Mouse (Mus musculus) neural tube, embryonic 13.5 days (tissue): Measurements from ENCODE around the gene Atp6v1e2. TPM values are rescaled to one million over a fixed set of nuclear protein-coding genes. Genes with fewer than 3 reads are reported as not detected.

ENCODE experiments used
- ATAC-seq: fragments of 200-750 bp; cut with Nextera tagmentation; 2 replicates; pipeline ENCODE4 v1.8.0; 2017; ENCODE audit warnings: low read depth, mild to moderate bottlenecking, moderate TSS enrichment, moderate library complexity
- H3K27ac ChIP-seq: fragments of 300-500 bp; sonication (generic); replicated peaks from 2 replicates; pipeline ENCODE4 v1.5.1; 2015; ENCODE audit warnings: moderate library complexity, mild to moderate bottlenecking, inconsistent platforms
- H3K27me3 ChIP-seq: fragments of 300-500 bp; sonication (generic); 2 replicates; pipeline ENCODE4 v1.6.1; 2015; ENCODE audit warnings: mild to moderate bottlenecking, inconsistent platforms
- H3K36me3 ChIP-seq: fragments of 300-500 bp; sonication (generic); 2 replicates; pipeline ENCODE4 v1.6.1; 2015; ENCODE audit warnings: mild to moderate bottlenecking, inconsistent platforms
- H3K4me1 ChIP-seq: fragments of 300-500 bp; sonication (generic); replicated peaks from 2 replicates; pipeline ENCODE4 v1.6.1; 2015; ENCODE audit warnings: inconsistent platforms
- H3K4me2 ChIP-seq: fragments of 300-500 bp; sonication (generic); 2 replicates; pipeline ENCODE4 v1.6.1; 2015; ENCODE audit warnings: inconsistent platforms, mild to moderate bottlenecking, moderate library complexity
- H3K4me3 ChIP-seq: fragments of 300-500 bp; sonication (generic); 2 replicates; pipeline ENCODE4 v1.5.1; 2015; ENCODE audit warnings: mild to moderate bottlenecking, inconsistent platforms
- H3K9ac ChIP-seq: fragments of 300-500 bp; sonication (generic); 2 replicates; pipeline ENCODE4 v1.6.1; 2015; ENCODE audit warnings: moderate library complexity, mild to moderate bottlenecking, inconsistent platforms
- H3K9me3 ChIP-seq: fragments of 300-500 bp; sonication (generic); 2 replicates; pipeline ENCODE4 v1.6.1; 2016; ENCODE audit warnings: inconsistent platforms
- WGBS: fragments of 180-500 bp; shearing (Covaris S2); methylation state at CpG from one replicate; pipeline ENCODE4 v1.1.7; 2015; 5-methylcytosine and 5-hydroxymethylcytosine counted together
- polyA plus RNA-seq: library from polyadenylated mRNA; unstranded; fragments of >200 nt; fragmentation: Nextera tagmentation; extraction: Ambion mirVana; gene quantifications from 2 replicates; pipeline ENCODE4 v1.2.1, GENCODE M21; 2015

Gene Atp6v1e2
- polyA plus RNA-seq, 1 experiment from 2014 or later = not detected

DNA sequence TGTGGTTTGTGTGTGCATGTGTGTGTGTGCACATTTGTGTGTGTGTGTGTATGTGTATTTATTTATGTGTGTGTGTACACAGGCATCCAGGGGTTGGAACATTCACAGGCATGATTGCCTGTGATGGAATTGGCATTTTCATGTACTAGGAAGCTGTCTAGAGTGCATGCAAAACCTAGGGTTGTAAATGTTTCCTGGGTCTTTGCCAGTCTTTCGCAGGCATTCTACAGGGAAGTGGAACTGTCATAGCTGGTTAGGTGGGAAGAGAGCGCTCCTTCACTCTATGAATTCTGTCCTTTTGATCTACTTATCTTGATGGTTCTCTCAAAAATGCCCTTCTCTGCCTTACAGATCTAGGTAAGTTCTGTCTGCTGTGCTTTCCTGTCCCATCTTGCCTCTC lies 10.6 kb downstream of the Atp6v1e2 start:
- WGBS = 71% methylated on average over 2 of the region's 2 CpGs
- Histone ChIP-seq H3K9ac (peak overlapping the region; percentile 59; the same call in 1 of the 2 replicates), H3K36me3 (no peaks in the 10 kb centered on the region), H3K4me3 (no peak overlapping the region), H3K27ac (no peak overlapping the region; the same call in 1 of the 2 replicates), H3K4me1 (peaks cover 26% of the 10 kb centered on the region), H3K4me2 (peak overlapping the region; percentile 63), H3K9me3 (no peaks in the 10 kb centered on the region), H3K27me3 (no peaks in the 10 kb centered on the region)
- ATAC-seq = no peak

DNA sequence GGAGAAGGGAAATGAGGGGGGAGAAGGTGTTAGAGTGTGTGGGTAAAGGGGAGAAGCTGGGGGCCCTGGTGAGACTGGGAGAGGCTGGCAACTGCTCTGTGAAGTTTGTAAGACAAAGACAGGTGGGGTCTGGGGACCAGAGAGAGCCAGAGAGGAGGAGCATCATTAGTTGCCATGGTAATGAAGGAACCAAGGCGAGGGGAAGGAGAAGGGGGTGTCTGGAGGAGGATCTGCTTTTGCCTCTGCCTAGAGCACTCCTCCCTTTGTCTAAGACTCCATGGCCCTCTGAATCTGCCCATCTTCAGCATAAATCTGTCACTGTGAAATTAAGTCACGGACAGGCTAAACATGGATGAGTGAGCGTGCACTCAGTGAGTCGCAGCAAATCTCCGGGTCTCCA lies 14.8 kb downstream of the Atp6v1e2 start:
- no peak overlapping the region for H3K4me3 ChIP-seq
- H3K36me3 ChIP-seq = no peaks in the 10 kb centered on the region
- 26% methylated on average over 5 of the region's 5 CpGs for WGBS
- H3K9ac ChIP-seq = no peak overlapping the region
- peak; percentile 45; the same call in 1 of the 2 replicates for ATAC-seq
- H3K4me2 ChIP-seq = peak overlapping the region; percentile 17; the same call in 1 of the 2 replicates
- H3K9me3 ChIP-seq = no peaks in the 10 kb centered on the region
- no peaks in the 10 kb centered on the region for H3K27me3 ChIP-seq
- H3K4me1 ChIP-seq = peaks cover 25% of the 10 kb centered on the region; the same call in 1 of the 2 replicates
- H3K27ac ChIP-seq = no peak overlapping the region

DNA sequence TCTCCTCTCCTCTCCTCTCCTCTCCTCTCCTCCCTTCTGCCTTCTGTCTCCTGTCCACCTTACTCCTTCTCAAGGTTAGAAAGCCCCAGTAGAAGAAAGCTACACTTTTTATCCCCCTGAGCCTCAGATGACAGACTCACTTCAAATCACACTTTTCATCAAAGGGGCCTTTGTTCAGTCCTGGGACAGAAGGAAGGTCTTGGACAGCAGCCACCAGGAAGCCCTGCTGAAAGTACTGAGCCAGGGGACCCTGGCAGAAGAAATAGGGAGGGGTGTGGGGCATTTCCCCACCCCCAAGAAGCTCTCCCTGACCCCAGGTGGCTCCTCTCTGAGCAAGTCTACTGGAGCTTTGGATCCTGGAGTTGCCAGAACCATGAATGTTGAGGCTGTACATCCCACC lies 17.7 kb downstream of the Atp6v1e2 start:
- no peak overlapping the region for H3K27ac ChIP-seq
- no peaks in the 10 kb centered on the region for H3K27me3 ChIP-seq
- H3K9me3 ChIP-seq = peaks cover 11% of the 10 kb centered on the region
- no peak overlapping the region for H3K9ac ChIP-seq
- ATAC-seq = no peak
- no peak overlapping the region for H3K4me3 ChIP-seq
- H3K4me1 ChIP-seq = peaks cover 14% of the 10 kb centered on the region; the same call in 1 of the 2 replicates
- H3K4me2 ChIP-seq = no peak overlapping the region
- no peaks in the 10 kb centered on the region for H3K36me3 ChIP-seq

DNA sequence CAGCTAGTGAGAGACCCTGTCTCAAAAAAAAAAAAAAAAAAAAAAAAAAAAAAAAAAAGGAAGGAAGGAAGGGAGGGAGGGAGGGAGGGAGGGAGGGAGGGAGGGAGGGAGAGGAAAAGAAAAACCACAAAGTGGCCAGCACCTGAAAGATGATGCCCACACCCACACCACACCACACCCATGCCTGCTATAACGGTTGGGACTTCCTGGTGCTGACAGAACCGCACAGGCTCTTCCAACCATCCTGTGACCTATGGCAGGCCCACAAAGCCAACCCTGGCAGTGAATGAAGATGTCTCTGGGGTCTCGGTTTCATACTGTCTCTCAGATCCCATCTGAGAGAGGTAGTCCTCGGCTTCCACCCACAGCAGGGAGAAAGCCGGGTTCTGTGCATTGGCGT lies 18.3 kb downstream of the Atp6v1e2 start:
- H3K36me3 ChIP-seq = no peaks in the 10 kb centered on the region
- no peak overlapping the region for H3K4me2 ChIP-seq
- peaks cover 14% of the 10 kb centered on the region; the same call in 1 of the 2 replicates for H3K4me1 ChIP-seq
- H3K27me3 ChIP-seq = no peaks in the 10 kb centered on the region
- no peak overlapping the region for H3K4me3 ChIP-seq
- H3K9ac ChIP-seq = no peak overlapping the region
- H3K9me3 ChIP-seq = peaks cover 11% of the 10 kb centered on the region
- ATAC-seq = no peak
- no peak overlapping the region for H3K27ac ChIP-seq
- WGBS = 87% methylated on average over 6 of the region's 6 CpGs

- Histone ChIP-seq H3K4me3 (no peak overlapping the region), H3K9ac (no peak overlapping the region), H3K4me1 (0 out of 2 replicates have a peak, but pooled peaks cover 4% of the 10 kb centered on the region), H3K36me3 (no peaks in the 10 kb centered on the region), H3K9me3 (peaks cover 11% of the 10 kb centered on the region), H3K27me3 (no peaks in the 10 kb centered on the region), H3K27ac (no peak overlapping the region), H3K4me2 (no peak overlapping the region)
- ATAC-seq = no peak
- 92% methylated on average over 3 of the region's 3 CpGs for WGBS
These were observed 20.9 kb downstream of the Atp6v1e2 start for GRCm38 (mm10) chr17:86926836-86927235.

DNA sequence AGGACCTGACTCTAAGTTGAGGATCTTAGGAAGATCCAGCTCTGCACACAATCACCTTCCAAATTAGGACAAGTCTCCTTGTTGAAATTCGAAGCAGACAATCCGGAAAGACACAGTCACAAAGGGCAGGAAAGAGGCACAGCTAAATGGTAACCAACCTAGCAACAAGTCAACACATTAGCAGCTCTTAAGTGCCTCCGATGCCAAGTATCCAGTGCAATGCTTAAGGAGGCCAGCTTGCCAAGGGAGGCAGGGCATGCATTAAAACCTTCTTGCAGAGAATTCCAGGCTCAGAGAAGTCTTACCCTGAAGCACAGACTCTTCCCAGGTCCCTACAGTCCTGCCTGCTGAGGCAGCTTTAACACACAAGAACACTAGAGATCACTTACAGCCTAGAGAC lies 23.0 kb downstream of the Atp6v1e2 start:
- H3K9ac ChIP-seq = no peak overlapping the region
- H3K4me1 ChIP-seq = no peaks in the 10 kb centered on the region
- no peak overlapping the region for H3K4me2 ChIP-seq
- no peak overlapping the region for H3K4me3 ChIP-seq
- H3K9me3 ChIP-seq = peaks cover 11% of the 10 kb centered on the region
- H3K36me3 ChIP-seq = no peaks in the 10 kb centered on the region
- WGBS = 76% methylated on average over 3 of the region's 3 CpGs
- H3K27me3 ChIP-seq = no peaks in the 10 kb centered on the region
- ATAC-seq = no peak
- H3K27ac ChIP-seq = no peak overlapping the region

DNA sequence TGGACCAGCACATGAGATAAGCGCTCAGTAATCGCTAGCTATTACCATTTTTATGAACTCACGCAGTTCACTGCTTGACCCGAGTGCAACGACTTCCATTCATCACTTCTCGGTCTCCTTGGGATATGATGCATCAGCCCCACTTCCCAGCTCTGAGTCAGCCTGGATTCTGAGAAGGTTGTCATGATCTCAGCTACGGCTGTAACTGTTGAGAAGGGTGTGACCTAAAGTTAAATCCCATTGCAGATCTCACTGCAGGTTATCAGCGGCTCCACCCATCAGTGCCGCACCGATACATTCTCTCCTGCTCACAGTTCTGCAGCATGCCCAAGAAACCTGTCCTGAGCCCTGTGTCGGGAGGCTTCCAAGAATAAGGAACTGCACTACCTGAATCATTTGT lies 28.0 kb downstream of the Atp6v1e2 start:
- Histone ChIP-seq H3K27ac (no peak overlapping the region), H3K4me2 (no peak overlapping the region), H3K36me3 (no peaks in the 10 kb centered on the region), H3K9me3 (no peaks in the 10 kb centered on the region), H3K4me1 (no peaks in the 10 kb centered on the region), H3K9ac (no peak overlapping the region), H3K27me3 (no peaks in the 10 kb centered on the region), H3K4me3 (no peak overlapping the region)
- WGBS = 82% methylated on average over 11 of the region's 11 CpGs
- ATAC-seq = no peak

GRCm38 (mm10) chr17:86918786-86919185 lies 28.9 kb downstream of the Atp6v1e2 start:
- no peaks in the 10 kb centered on the region for H3K36me3 ChIP-seq
- H3K9ac ChIP-seq = no peak overlapping the region
- H3K4me1 ChIP-seq = no peaks in the 10 kb centered on the region
- no peaks in the 10 kb centered on the region for H3K27me3 ChIP-seq
- ATAC-seq = no peak
- no peak overlapping the region for H3K4me3 ChIP-seq
- H3K27ac ChIP-seq = no peak overlapping the region
- no peaks in the 10 kb centered on the region for H3K9me3 ChIP-seq
- WGBS = 77% methylated on average over 6 of the region's 6 CpGs
- no peak overlapping the region for H3K4me2 ChIP-seq

DNA sequence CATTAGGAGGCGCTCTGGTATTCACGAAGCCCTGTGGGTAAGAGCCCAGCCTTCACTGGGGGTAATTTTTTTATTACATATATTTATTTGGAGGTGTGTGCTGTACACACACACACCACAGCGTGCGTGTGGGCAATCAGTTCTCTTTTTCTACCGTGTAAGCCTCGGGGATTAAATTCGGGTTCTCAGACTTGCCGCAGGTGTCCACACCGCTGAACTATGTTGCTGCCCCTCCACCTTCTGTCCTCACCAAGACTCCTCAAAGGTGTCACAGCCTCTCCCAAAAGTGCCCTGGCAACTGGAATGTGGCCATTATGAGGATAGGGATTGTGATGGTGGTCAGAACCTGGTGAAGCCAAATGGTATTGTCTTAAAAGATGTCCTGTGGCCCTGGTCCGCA lies 30.6 kb downstream of the Atp6v1e2 start, which contains the start of gene Tmem247:
TSS of gene Tmem247 (plus strand) at position 301 of the 400 bp plus-strand sequence.
- Histone ChIP-seq H3K36me3 (no peaks in the 10 kb centered on the region), H3K4me3 (no peak within 1 kb of the TSS), H3K9me3 (no peaks in the 10 kb centered on the region), H3K27ac (no peak within 1 kb of the TSS), H3K4me2 (no peak within 1 kb of the TSS), H3K4me1 (no peaks in the 10 kb centered on the region), H3K9ac (no peak within 1 kb of the TSS), H3K27me3 (no peaks in the 10 kb centered on the region)
- ATAC-seq = no peak
- WGBS = 89% methylated on average over 10 of the region's 10 CpGs

DNA sequence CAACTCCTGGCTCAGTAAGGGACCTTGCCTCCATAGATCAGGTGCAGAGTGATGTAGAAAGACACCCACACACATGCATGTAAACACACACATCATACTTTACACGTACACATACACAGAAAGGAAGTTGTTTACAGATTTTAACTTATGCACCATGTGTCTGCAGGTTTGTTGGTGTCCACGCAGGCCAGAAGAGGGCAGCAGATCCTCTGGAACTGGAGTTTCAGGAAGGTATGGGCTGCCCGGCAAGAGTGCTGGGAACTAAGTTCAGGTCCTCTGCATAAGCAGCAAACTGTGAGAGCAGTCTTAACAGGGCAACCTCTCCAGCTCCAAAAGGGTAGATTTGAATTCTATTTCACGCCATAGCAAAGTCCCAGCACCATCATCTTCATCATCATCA lies 32.2 kb downstream of the Atp6v1e2 start:
- Histone ChIP-seq H3K9ac (no peak overlapping the region), H3K36me3 (no peaks in the 10 kb centered on the region), H3K9me3 (no peaks in the 10 kb centered on the region), H3K4me3 (no peak overlapping the region), H3K27ac (no peak overlapping the region), H3K4me1 (no peaks in the 10 kb centered on the region), H3K27me3 (no peaks in the 10 kb centered on the region), H3K4me2 (no peak overlapping the region)
- no peak for ATAC-seq
- whole genome bisulfite sequencing = 77% methylated on average over 4 of the region's 4 CpGs

- no peak overlapping the region for H3K9ac ChIP-seq
- no peak overlapping the region for H3K4me2 ChIP-seq
- WGBS = 82% methylated on average over 7 of the region's 7 CpGs
- H3K27ac ChIP-seq = no peak overlapping the region
- no peak overlapping the region for H3K4me3 ChIP-seq
- no peaks in the 10 kb centered on the region for H3K36me3 ChIP-seq
- ATAC-seq = no peak
- no peaks in the 10 kb centered on the region for H3K4me1 ChIP-seq
- H3K9me3 ChIP-seq = no peaks in the 10 kb centered on the region
- H3K27me3 ChIP-seq = no peaks in the 10 kb centered on the region
These were observed 34.6 kb downstream of the Atp6v1e2 start for GRCm38 (mm10) chr17:86913003-86913607.

DNA sequence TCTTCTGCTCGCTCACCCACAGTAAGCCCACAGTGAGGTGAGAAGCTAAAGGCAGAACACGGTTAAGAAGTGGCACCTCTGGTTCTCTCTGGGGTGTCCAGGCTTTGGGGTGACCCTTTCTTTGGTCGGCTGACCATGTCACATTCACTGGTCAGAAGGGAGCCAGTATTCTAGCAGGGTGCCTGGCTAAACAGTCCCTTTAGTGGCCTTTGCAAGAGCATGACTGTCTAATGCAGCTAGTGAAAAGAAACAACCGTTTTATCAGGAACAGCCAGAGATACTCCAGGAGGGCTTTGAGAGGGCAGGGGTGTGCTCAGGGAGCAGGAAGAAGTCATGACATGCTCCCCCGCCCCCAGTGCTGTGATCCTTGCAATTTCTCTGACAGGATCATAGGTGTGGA lies 36.4 kb downstream of the Atp6v1e2 start:
- H3K4me2 ChIP-seq = no peak overlapping the region
- WGBS = 75% methylated on average over 5 of the region's 5 CpGs
- ATAC-seq = no peak
- no peaks in the 10 kb centered on the region for H3K4me1 ChIP-seq
- H3K9me3 ChIP-seq = no peaks in the 10 kb centered on the region
- H3K27ac ChIP-seq = no peak overlapping the region
- no peaks in the 10 kb centered on the region; the same call in 1 of the 2 replicates for H3K27me3 ChIP-seq
- H3K9ac ChIP-seq = no peak overlapping the region
- H3K4me3 ChIP-seq = no peak overlapping the region
- H3K36me3 ChIP-seq = no peaks in the 10 kb centered on the region
